In genomic region chr5:134680238-134680637, GRCm38 (mm10) we compare ENCODE assay signal across 11 mouse cellular contexts. TPM values are rescaled to one million over a fixed set of nuclear protein-coding genes. Genes with fewer than 3 reads are reported as not detected.
DNase-seq lines count a peak whose midpoint lies in the region; ATAC-seq and TF ChIP-seq lines count a peak whose summit lies in the region.
"Had no signal": no experiment of that assay in that cellular context is flagged by ENCODE, and none has a peak within 500 bp of the region (broad histone marks: within the 10 kb centered on the region; RNA-seq: fewer than 3 reads in every experiment).

No protein-coding gene starts in this region.

- H3K4me1 ChIP-seq in forebrain, embryonic 13.5 days = peaks cover 22% of the 10 kb centered on the region
- peaks cover 45% of the 10 kb centered on the region for H3K4me1 ChIP-seq in forebrain, embryonic 10.5 days
- H3K4me1 ChIP-seq in liver, adult 2 months (ENCODE audit: control insufficient read depth, insufficient read depth, low read length) = peaks cover 8% of the 10 kb centered on the region
- peaks cover 17% of the 10 kb centered on the region for H3K4me1 ChIP-seq in liver, embryonic 16.5 days (ENCODE audit: control insufficient read depth, low read depth, low read length)
- H3K4me1 ChIP-seq in midbrain, embryonic 10.5 days = peaks cover 42% of the 10 kb centered on the region

- no peaks in the 10 kb centered on the region for H3K79me2 ChIP-seq in liver, adult 2 months (ENCODE audit: control insufficient read depth, insufficient read depth, low read length)

- DNase-seq in forebrain, embryonic 10.5 days (ENCODE audit: extremely low spot score, low spot score) = no peak
- DNase-seq in liver, adult 2 months (ENCODE audit: extremely low read depth, low read depth, low spot score) = peak; percentile 53
- no peak for DNase-seq in liver
- peak; percentile 57 for DNase-seq in urinary bladder, postnatal 14 days (ENCODE audit: low spot score)
- DNase-seq in midbrain, embryonic 10.5 days (ENCODE audit: low spot score) = no peak
- no peak for DNase-seq in layer of hippocampus, adult 11-12 months (ENCODE audit: low spot score)
- DNase-seq: adrenal gland, adult 8-10 months; gastrocnemius, postnatal 10 days had no signal

- no peaks in the 10 kb centered on the region for H3K27me3 ChIP-seq in forebrain, embryonic 13.5 days
- H3K27me3 ChIP-seq in forebrain, embryonic 10.5 days (ENCODE audit: poor library complexity, severe bottlenecking) = no peaks in the 10 kb centered on the region
- H3K27me3 ChIP-seq in liver, adult 2 months (ENCODE audit: control insufficient read depth, insufficient read depth, low read length) = no peaks in the 10 kb centered on the region
- no peaks in the 10 kb centered on the region for H3K27me3 ChIP-seq in liver, embryonic 16.5 days (ENCODE audit: control insufficient read depth, insufficient read depth, low read depth, low read length)
- no peaks in the 10 kb centered on the region for H3K27me3 ChIP-seq in midbrain, embryonic 10.5 days (ENCODE audit: low read depth, poor library complexity, severe bottlenecking)
- H3K27me3 ChIP-seq: neural tube, embryonic 12.5 days had no signal

- no peak overlapping the region for H3K27ac ChIP-seq in forebrain, embryonic 13.5 days
- no peak overlapping the region for H3K27ac ChIP-seq in forebrain, embryonic 10.5 days
- peak overlapping the region; percentile 58 for H3K27ac ChIP-seq in liver, adult 2 months (replicated peaks; ENCODE audit: insufficient read depth, low read depth, low read length)
- peak overlapping the region; percentile 1 for H3K27ac ChIP-seq in liver, embryonic 16.5 days (ENCODE audit: low read length)
- H3K27ac ChIP-seq in midbrain, embryonic 10.5 days (replicated peaks) = no peak overlapping the region
- H3K27ac ChIP-seq: neural tube, embryonic 12.5 days had no signal

- TF ChIP-seq POLR2A in liver, adult 2 months (IDR thresholded peaks at IDR 0.05; ENCODE audit: extremely low read depth, insufficient read depth, low read length) = no peak

- H3K36me3 ChIP-seq in forebrain, embryonic 13.5 days (ENCODE audit: poor library complexity, severe bottlenecking) = peaks cover 52% of the 10 kb centered on the region
- peaks cover 40% of the 10 kb centered on the region for H3K36me3 ChIP-seq in forebrain, embryonic 10.5 days (replicated peaks)
- H3K36me3 ChIP-seq in liver, adult 2 months (ENCODE audit: control insufficient read depth, insufficient read depth, low read length) = no peaks in the 10 kb centered on the region
- H3K36me3 ChIP-seq in liver, embryonic 16.5 days (ENCODE audit: control insufficient read depth, insufficient read depth) = no peaks in the 10 kb centered on the region
- peaks cover 32% of the 10 kb centered on the region for H3K36me3 ChIP-seq in midbrain, embryonic 10.5 days

- TF ChIP-seq CTCF in liver, adult 2 months (IDR thresholded peaks at IDR 0.05; ENCODE audit: low read depth, low read length) = no peak

- H3K9me3 ChIP-seq in forebrain, embryonic 13.5 days (replicated peaks) = no peaks in the 10 kb centered on the region
- no peaks in the 10 kb centered on the region for H3K9me3 ChIP-seq in forebrain, embryonic 10.5 days
- H3K9me3 ChIP-seq in liver, embryonic 16.5 days (replicated peaks; ENCODE audit: control insufficient read depth, low read length) = no peaks in the 10 kb centered on the region
- H3K9me3 ChIP-seq in midbrain, embryonic 10.5 days (replicated peaks) = no peaks in the 10 kb centered on the region
- H3K9me3 ChIP-seq: neural tube, embryonic 12.5 days had no signal

- peak overlapping the region; percentile 43; the same call in 1 of the 2 replicates for H3K9ac ChIP-seq in forebrain, embryonic 13.5 days
- peak overlapping the region; percentile 7; the same call in 1 of the 2 replicates for H3K9ac ChIP-seq in liver, adult 2 months (ENCODE audit: low read depth, low read length)
- no peak overlapping the region for H3K9ac ChIP-seq in liver, embryonic 16.5 days (ENCODE audit: low read depth, low read length)
- H3K9ac ChIP-seq: neural tube, embryonic 12.5 days had no signal

- ATAC-seq in forebrain, embryonic 13.5 days = no peak
- ATAC-seq in liver, embryonic 16.5 days (ENCODE audit: low read depth) = peak; percentile 70

- H3K4me2 ChIP-seq in forebrain, embryonic 13.5 days = no peak overlapping the region
- no peak overlapping the region for H3K4me2 ChIP-seq in liver, embryonic 16.5 days (ENCODE audit: low read depth, low read length)
- H3K4me2 ChIP-seq: neural tube, embryonic 12.5 days had no signal

- H3K4me3 ChIP-seq in forebrain, embryonic 13.5 days = no peak overlapping the region
- H3K4me3 ChIP-seq in forebrain, embryonic 10.5 days = no peak overlapping the region
- no peak overlapping the region for H3K4me3 ChIP-seq in liver, adult 2 months (ENCODE audit: insufficient read depth, low read depth, low read length)
- no peak overlapping the region for H3K4me3 ChIP-seq in liver, embryonic 16.5 days (ENCODE audit: low read depth, low read length)
- H3K4me3 ChIP-seq in midbrain, embryonic 10.5 days = no peak overlapping the region
- H3K4me3 ChIP-seq: neural tube, embryonic 12.5 days had no signal

- 85% methylated on average over 12 of the region's 12 CpGs for WGBS in forebrain, embryonic 13.5 days
- WGBS in forebrain, embryonic 10.5 days = 82% methylated on average over 12 of the region's 12 CpGs
- WGBS in liver, adult 2 months = 57% methylated on average over 12 of the region's 12 CpGs
- WGBS in liver, embryonic 16.5 days (ENCODE audit: insufficient replicate concordance) = 65% methylated on average over 12 of the region's 12 CpGs
- 87% methylated on average over 12 of the region's 12 CpGs for WGBS in midbrain, embryonic 10.5 days

RNA-seq across cellular contexts. Expression of gene Limk1, which starts 8.2 kb away (rescaled TPM):
- 13.8 and 14.1 TPM in 2 replicates for polyA plus RNA-seq in forebrain, embryonic 13.5 days (2015; fragmentation: Nextera tagmentation; extraction: Ambion mirVana)
- polyA plus RNA-seq in forebrain, embryonic 10.5 days (2016; fragmentation: Nextera tagmentation; extraction: Ambion mirVana) = 6.2 and 7.1 TPM in 2 replicates
- 0.83 and 1.1 TPM in 2 replicates for total RNA-seq in liver, adult 2 months (2014; rRNA removed)
- polyA plus RNA-seq in liver, adult 2 months (2012; rRNA removed) = 2.1 and 2.7 TPM in 2 replicates
- 0.93 and 0.99 TPM in 2 replicates for polyA plus RNA-seq in liver, embryonic 16.5 days (2015; fragmentation: Nextera tagmentation; extraction: Ambion mirVana)
- 8.0 and 9.8 TPM in 2 replicates for polyA plus RNA-seq in midbrain, embryonic 10.5 days (2016; fragmentation: Nextera tagmentation; extraction: Ambion mirVana)

RNA-seq across cellular contexts. Expression of gene Eif4h, which starts 40.9 kb away (rescaled TPM):
- polyA plus RNA-seq in forebrain, embryonic 13.5 days (2015; fragmentation: Nextera tagmentation; extraction: Ambion mirVana) = 402 and 441 TPM in 2 replicates
- 571 and 588 TPM in 2 replicates for polyA plus RNA-seq in forebrain, embryonic 10.5 days (2016; fragmentation: Nextera tagmentation; extraction: Ambion mirVana)
- total RNA-seq in liver, adult 2 months (2014; rRNA removed) = 139 and 146 TPM in 2 replicates
- polyA plus RNA-seq in liver, adult 2 months (2012; rRNA removed) = 127 and 134 TPM in 2 replicates
- polyA plus RNA-seq in liver, embryonic 16.5 days (2015; fragmentation: Nextera tagmentation; extraction: Ambion mirVana) = 167 TPM in 2 replicates
- 537 and 556 TPM in 2 replicates for polyA plus RNA-seq in midbrain, embryonic 10.5 days (2016; fragmentation: Nextera tagmentation; extraction: Ambion mirVana)

Comparison
In these comparisons a context has a peak if more than half of its experiments do, and no peak if none do; other contexts are left out.
1. DNase-seq: peak in liver, adult 2 months (single experiment) and urinary bladder, postnatal 14 days (single experiment); none in forebrain, embryonic 10.5 days (single experiment), liver (single experiment), midbrain, embryonic 10.5 days (single experiment) and layer of hippocampus, adult 11-12 months (single experiment).
2. H3K27ac ChIP-seq: peak in liver, adult 2 months (single experiment) and liver, embryonic 16.5 days (single experiment); none in forebrain, embryonic 13.5 days (single experiment), forebrain, embryonic 10.5 days (single experiment) and midbrain, embryonic 10.5 days (single experiment).